Mouse (Mus musculus): ENCODE data around the gene Chil3.

DNA sequence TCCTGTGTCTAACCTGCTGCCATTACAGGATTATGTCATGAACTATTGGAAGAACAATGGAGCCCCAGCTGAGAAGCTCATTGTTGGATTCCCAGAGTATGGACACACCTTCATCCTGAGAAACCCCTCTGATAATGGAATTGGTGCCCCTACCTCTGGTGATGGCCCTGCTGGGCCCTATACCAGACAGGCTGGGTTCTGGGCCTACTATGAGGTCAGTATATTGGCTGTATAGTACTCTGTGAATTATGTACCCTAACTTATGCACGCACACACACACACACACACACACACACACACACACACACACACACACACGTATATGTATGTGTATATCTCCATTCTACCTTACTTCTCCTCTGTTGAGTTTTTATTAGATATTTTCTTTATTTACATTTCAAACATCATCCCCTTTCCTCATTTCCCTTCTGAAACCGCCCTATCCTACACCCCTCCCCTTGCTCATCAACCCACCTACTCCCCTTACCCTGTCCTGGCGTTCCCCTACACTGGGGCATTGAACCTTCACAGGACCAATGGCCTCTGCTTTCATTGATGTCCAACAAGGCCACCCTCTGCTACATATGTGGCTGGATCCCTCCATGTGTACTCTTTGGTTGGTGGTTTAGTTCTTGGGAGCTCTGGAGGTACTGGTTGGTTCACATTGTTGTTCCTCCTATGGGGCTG, 38.4 kb downstream of the Chil3 start:
- TF ChIP-seq POLR2A (IDR thresholded peaks at IDR 0.05; ENCODE audit: borderline replicate concordance, insufficient read depth, low read length) (no peak), CTCF (IDR thresholded peaks at IDR 0.05; ENCODE audit: borderline replicate concordance, insufficient read depth, low read depth, low read length) (no peak)

Data from cerebellum, adult 2 months (tissue).